Mouse (Mus musculus): ENCODE results near the gene Col9a3. TPM values are rescaled to one million over a fixed set of nuclear protein-coding genes. Genes with fewer than 3 reads are reported as not detected.
A peak's percentile ranks its signal among the peaks of the same experiment; 100 is the strongest.

The Col9a3 gene
- total RNA-seq, 2 experiments from 2014 or later = 0.53 to 1.2 TPM

GRCm38 (mm10) chr2:180610283-180610682 is 12.7 kb downstream of the Col9a3 start:
- intact Hi-C loops (cut with DNase I) = no loop called here
- no peak for DNase-seq

GRCm38 (mm10) chr2:180611882-180612281 is 14.3 kb downstream of the Col9a3 start:
- intact Hi-C loops (cut with DNase I) = no loop called here
- no peak for DNase-seq

GRCm38 (mm10) chr2:180641576-180642554 is 44.3 kb downstream of the Col9a3 start:
- intact Hi-C loops (cut with DNase I) = no loop called here
- no peak for DNase-seq

GRCm38 (mm10) chr2:180642555-180643260 is 45.1 kb downstream of the Col9a3 start, which contains the start of gene Tcfl5:
Tcfl5 (minus strand) TSS chr2:180642708.
- intact Hi-C loops (cut with DNase I) = no loop called here
- DNase-seq = no peak

GRCm38 (mm10) chr2:180643626-180644025 is 46.0 kb downstream of the Col9a3 start:
- intact Hi-C loops (cut with DNase I) = no loop called here

GRCm38 (mm10) chr2:180646841-180647240 is 49.3 kb downstream of the Col9a3 start:
- intact Hi-C loops (cut with DNase I) = no loop called here
- no peak for DNase-seq

More at GRCm38 (mm10) chr2:180643626-180644025, 46.0 kb downstream of the Col9a3 start:
- DNase-seq = no peak

GRCm38 (mm10) chr2:180654666-180655065 is 57.1 kb downstream of the Col9a3 start:
- intact Hi-C loops (cut with DNase I) = no loop called here
- no peak for DNase-seq

GRCm38 (mm10) chr2:180655150-180655549 is 57.6 kb downstream of the Col9a3 start:
- intact Hi-C loops (cut with DNase I) = no loop called here
- no peak for DNase-seq

- peak; percentile 83 to 90 for DNase-seq
- intact Hi-C loops (cut with DNase I) = loop anchor here (1.0 kb wide), 1 partner anchor 88 kb away; no protein-coding TSS in a partner anchor
These were observed 59.9 kb downstream of the Col9a3 start for GRCm38 (mm10) chr2:180657394-180658013.

GRCm38 (mm10) chr2:180658381-180658780 is 60.8 kb downstream of the Col9a3 start:
- DNase-seq = no peak
- intact Hi-C loops (cut with DNase I) = no loop called here

- no peak for DNase-seq
- intact Hi-C loops (cut with DNase I) = no loop called here
These were observed 62.0 kb downstream of the Col9a3 start for GRCm38 (mm10) chr2:180659353-180660150.

- no peak for DNase-seq
- intact Hi-C loops (cut with DNase I) = no loop called here
These were observed 62.9 kb downstream of the Col9a3 start for GRCm38 (mm10) chr2:180660521-180660920.

GRCm38 (mm10) chr2:180662008-180662407 is 64.4 kb downstream of the Col9a3 start:
- intact Hi-C loops (cut with DNase I) = no loop called here
- no peak for DNase-seq

Other genes starting within 250 kb of the Col9a3 start
- 1 to 10 TPM in 1 of 2 experiments, under 1 TPM in 1; 0.15 to 1.2 TPM for gene Slco4a1, start 141.5 kb upstream of the Col9a3 start, total RNA-seq (2021)
- gene Ntsr1, start 97.8 kb upstream of the Col9a3 start, total RNA-seq (2021) = under 1 TPM; 0.12 TPM
- 10 to 100 TPM; 17.8 to 21.3 TPM for gene Mrgbp, start 16.5 kb upstream of the Col9a3 start, total RNA-seq (2021)
- 10 to 100 TPM; 42.6 to 48.8 TPM for gene Ogfr, start 8.5 kb upstream of the Col9a3 start, total RNA-seq (2021)
- under 1 TPM in 1 of 2 experiments, not detected in 1; 0.22 TPM for gene Tcfl5, start 44.9 kb downstream of the Col9a3 start, total RNA-seq (2021)
- gene Dido1, start 112.2 kb downstream of the Col9a3 start, total RNA-seq (2021) = 10 to 100 TPM; 40.6 to 42.8 TPM
- 10 to 100 TPM; 77.9 to 79.1 TPM for gene Gid8, start 112.3 kb downstream of the Col9a3 start, total RNA-seq (2021)
- gene Slc17a9, start 127.5 kb downstream of the Col9a3 start, total RNA-seq (2021) = under 1 TPM; 0.69 to 0.89 TPM
- not detected for gene Bhlhe23, start 179.1 kb downstream of the Col9a3 start, total RNA-seq (2021)

All from heart, postnatal 10 days (tissue).